ENCODE assay signal across 20 mouse cellular contexts in genomic region chr13:48154414-48155105, GRCm38 (mm10).
A peak's percentile ranks its signal among the peaks of the same experiment; 100 is the strongest.
DNase-seq lines count a peak whose midpoint lies in the region; ATAC-seq lines count a peak whose summit lies in the region.
"Had no signal": no experiment of that assay in that cellular context is flagged by ENCODE, and none has a peak within 500 bp of the region (broad histone marks: within the 10 kb centered on the region; RNA-seq: fewer than 3 reads in every experiment).

No protein-coding gene starts in this region.

- H3K9ac ChIP-seq in forebrain, embryonic 16.5 days (replicated peaks; ENCODE audit: low read depth, low read length) = no peak overlapping the region
- no peak overlapping the region for H3K9ac ChIP-seq in midbrain, embryonic 13.5 days (replicated peaks)
- H3K9ac ChIP-seq: embryonic facial prominence, embryonic 12.5 days; heart, embryonic 12.5 days; stomach, embryonic 15.5 days had no signal

- H3K27me3 ChIP-seq in embryonic facial prominence, embryonic 10.5 days (replicated peaks; ENCODE audit: low read depth, poor library complexity, severe bottlenecking) = 0 out of 2 replicates have a peak, but pooled peaks cover 3% of the 10 kb centered on the region
- no peaks in the 10 kb centered on the region for H3K27me3 ChIP-seq in forebrain, embryonic 16.5 days (replicated peaks; ENCODE audit: control insufficient read depth, insufficient read depth, low read length)
- H3K27me3 ChIP-seq in midbrain, embryonic 13.5 days = no peaks in the 10 kb centered on the region
- H3K27me3 ChIP-seq: embryonic facial prominence, embryonic 12.5 days; heart, embryonic 12.5 days; stomach, embryonic 15.5 days had no signal

- peak; percentile 52; the same call in 1 of the 2 replicates for ATAC-seq in forebrain, embryonic 16.5 days
- ATAC-seq in midbrain, embryonic 13.5 days = no peak

- intact Hi-C loops in heart, postnatal 14 days (cut with DNase I) = no loop called here

- peaks cover 39% of the 10 kb centered on the region for H3K4me1 ChIP-seq in embryonic facial prominence, embryonic 10.5 days
- peaks cover 24% of the 10 kb centered on the region for H3K4me1 ChIP-seq in forebrain, embryonic 16.5 days (replicated peaks; ENCODE audit: control insufficient read depth, insufficient read depth, low read length)
- peaks cover 39% of the 10 kb centered on the region for H3K4me1 ChIP-seq in midbrain, embryonic 13.5 days (replicated peaks)
- H3K4me1 ChIP-seq: stomach, embryonic 15.5 days had no signal

- H3K27ac ChIP-seq in embryonic facial prominence, embryonic 10.5 days (replicated peaks) = 0 out of 2 replicates have a peak overlapping the region, but pooled peaks have one; percentile 40
- H3K27ac ChIP-seq in forebrain, embryonic 16.5 days (ENCODE audit: low read length) = peak overlapping the region; percentile 60; the same call in 1 of the 2 replicates
- peak overlapping the region; percentile 54 for H3K27ac ChIP-seq in midbrain, embryonic 13.5 days
- H3K27ac ChIP-seq: embryonic facial prominence, embryonic 12.5 days; kidney, postnatal 0 days had no signal

- WGBS in embryonic facial prominence, embryonic 10.5 days = 33% methylated on average over 6 of the region's 6 CpGs
- WGBS in forebrain, embryonic 16.5 days = 2% methylated on average over 6 of the region's 6 CpGs
- WGBS in midbrain, embryonic 13.5 days = 11% methylated on average over 6 of the region's 6 CpGs

- H3K4me3 ChIP-seq in embryonic facial prominence, embryonic 10.5 days = no peak overlapping the region
- no peak overlapping the region for H3K4me3 ChIP-seq in forebrain, embryonic 16.5 days (replicated peaks; ENCODE audit: low read length)
- H3K4me3 ChIP-seq in midbrain, embryonic 13.5 days (replicated peaks) = no peak overlapping the region
- H3K4me3 ChIP-seq: embryonic facial prominence, embryonic 12.5 days; heart, embryonic 12.5 days; stomach, embryonic 15.5 days had no signal

- no peak overlapping the region for H3K4me2 ChIP-seq in forebrain, embryonic 16.5 days (ENCODE audit: low read length)
- no peak overlapping the region for H3K4me2 ChIP-seq in midbrain, embryonic 13.5 days (replicated peaks)
- H3K4me2 ChIP-seq: embryonic facial prominence, embryonic 12.5 days; heart, embryonic 12.5 days; stomach, embryonic 15.5 days had no signal

- H3K9me3 ChIP-seq in embryonic facial prominence, embryonic 10.5 days = no peaks in the 10 kb centered on the region
- H3K9me3 ChIP-seq in forebrain, embryonic 16.5 days (ENCODE audit: control insufficient read depth, low read length) = no peaks in the 10 kb centered on the region
- no peaks in the 10 kb centered on the region for H3K9me3 ChIP-seq in midbrain, embryonic 13.5 days
- H3K9me3 ChIP-seq: stomach, embryonic 15.5 days had no signal

- no peaks in the 10 kb centered on the region for H3K36me3 ChIP-seq in embryonic facial prominence, embryonic 10.5 days (replicated peaks)
- H3K36me3 ChIP-seq in forebrain, embryonic 16.5 days (ENCODE audit: control insufficient read depth, insufficient read depth) = no peaks in the 10 kb centered on the region
- no peaks in the 10 kb centered on the region for H3K36me3 ChIP-seq in midbrain, embryonic 13.5 days
- H3K36me3 ChIP-seq: embryonic facial prominence, embryonic 12.5 days; heart, embryonic 12.5 days; stomach, embryonic 15.5 days had no signal

- peak; percentile 15 for DNase-seq in heart, adult 11 months
- no peak for DNase-seq in heart, postnatal 14 days
- DNase-seq in embryonic facial prominence, embryonic 10.5 days (ENCODE audit: low spot score) = peak; percentile 15
- DNase-seq in ovary, postnatal 10 days (ENCODE audit: low spot score) = no peak
- no peak for DNase-seq in lung, postnatal 25 days (ENCODE audit: low spot score)
- no peak for DNase-seq in thymus, adult 18-20 months
- DNase-seq: adrenal gland, adult 2 months; cerebellum, adult 11 months; cerebellum, postnatal 14 days; heart, postnatal 36 days; kidney, adult 11 months; lung, postnatal 14 days; right cerebral cortex, postnatal 14 days; thymus, postnatal 25 days had no signal

Comparison
In these comparisons a context has a peak if more than half of its experiments do, and no peak if none do; other contexts are left out.
1. DNase-seq: peak in heart, adult 11 months (single experiment) and embryonic facial prominence, embryonic 10.5 days (single experiment); none in heart, postnatal 14 days (0 of 2), ovary, postnatal 10 days (single experiment), lung, postnatal 25 days (single experiment) and thymus, adult 18-20 months (0 of 2).
2. Peak in every context shown above with its lines, with median percentiles within 50 percentile points of each other: H3K27ac ChIP-seq.